Mouse (Mus musculus): ENCODE results near the gene Zbtb9.

DNA sequence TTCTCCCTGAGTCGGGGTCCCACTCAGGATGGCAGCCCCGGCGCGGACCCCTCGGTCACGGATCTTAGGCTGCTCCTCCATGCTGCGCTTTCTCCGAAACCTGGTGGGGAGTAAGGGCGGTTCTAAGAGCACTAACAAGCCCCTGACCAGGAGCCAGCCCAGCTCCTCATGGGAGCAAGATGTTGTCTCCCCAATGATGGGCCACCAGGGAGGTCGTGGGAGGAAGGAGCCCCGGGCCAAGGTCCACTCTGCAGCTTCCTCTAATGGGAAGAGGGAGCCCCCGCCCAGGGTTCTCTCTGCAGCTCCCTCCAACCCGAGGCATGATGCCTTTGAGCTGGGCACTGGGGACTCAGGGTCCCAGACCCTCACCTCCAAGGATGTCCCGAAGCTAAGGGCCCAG lies 56.5 kb downstream of the Zbtb9 start:
- TF ChIP-seq POLR2A (IDR thresholded peaks at IDR 0.05; ENCODE audit: borderline replicate concordance, low read depth, low read length): no peak
- no peak for TF ChIP-seq CTCF (IDR thresholded peaks at IDR 0.05; ENCODE audit: low read depth, low read length)
